Mouse (Mus musculus) Muller cell, postnatal 12 days (primary cell): ENCODE measurements around the gene Cenpt.
A peak's percentile ranks its signal among the peaks of the same experiment; 100 is the strongest.

Experiments used
- DNase-seq: peaks from one replicate; pipeline ENCODE4 v3.0.0-alpha.2; 2015; ENCODE audit errors: inconsistent ontology term

Gene Cenpt

GRCm38 (mm10) chr8:105853178-105853577, at the start of gene Cenpt:
Cenpt (minus strand) TSS chr8:105853278.
- DNase-seq: no peak

- no peak for DNase-seq
Measured at GRCm38 (mm10) chr8:105900941-105901616, 48.0 kb upstream of the Cenpt start.

- DNase-seq: peak; percentile 97
Measured at GRCm38 (mm10) chr8:105900180-105900940, 47.3 kb upstream of the Cenpt start, which contains the start of gene Pskh1. Pskh1 (plus strand) TSS chr8:105900441.

- DNase-seq: no peak
Measured at GRCm38 (mm10) chr8:105897801-105898480, 44.9 kb upstream of the Cenpt start.

- peak; percentile 85 for DNase-seq
Measured at GRCm38 (mm10) chr8:105893339-105893738, 40.3 kb upstream of the Cenpt start, which contains the start of gene Nrn1l. Nrn1l (plus strand) TSS chr8:105893567.

GRCm38 (mm10) chr8:105892432-105892831, 39.4 kb upstream of the Cenpt start:
- no peak for DNase-seq

- DNase-seq: no peak
Measured at GRCm38 (mm10) chr8:105890870-105891269, 37.8 kb upstream of the Cenpt start.

- DNase-seq: no peak
Measured at GRCm38 (mm10) chr8:105889756-105890465, 36.8 kb upstream of the Cenpt start.

- DNase-seq: peak; percentile 88
Measured at GRCm38 (mm10) chr8:105880754-105881520, 27.9 kb upstream of the Cenpt start, which contains the start of gene Edc4. Edc4 (plus strand) TSS chr8:105880881.

- DNase-seq: no peak
Measured at GRCm38 (mm10) chr8:105874301-105874700, 21.2 kb upstream of the Cenpt start.

GRCm38 (mm10) chr8:105866364-105867029, 13.4 kb upstream of the Cenpt start:
- no peak for DNase-seq

- peak; percentile 55 for DNase-seq
Measured at GRCm38 (mm10) chr8:105861951-105862350, 8.9 kb upstream of the Cenpt start.

GRCm38 (mm10) chr8:105860143-105860981, 7.3 kb upstream of the Cenpt start, which contains the start of gene Nutf2:
Nutf2 (plus strand) TSS chr8:105860580.
- peak; percentile 100 for DNase-seq

GRCm38 (mm10) chr8:105859314-105859713, 6.2 kb upstream of the Cenpt start:
- DNase-seq: no peak

GRCm38 (mm10) chr8:105858495-105858894, 5.4 kb upstream of the Cenpt start:
- DNase-seq: no peak

- no peak for DNase-seq
Measured at GRCm38 (mm10) chr8:105856168-105856835, 3.2 kb upstream of the Cenpt start.

GRCm38 (mm10) chr8:105855248-105856167, 2.4 kb upstream of the Cenpt start:
- no peak for DNase-seq
